Mouse (Mus musculus) monocyte, adult 2 months (primary cell): ENCODE measurements around the gene Zfp551.

ENCODE experiments used
- DNase-seq, 2 experiments: peaks; one replicate each; pipeline ENCODE4 v3.0.0; 2022; ENCODE audit warnings: low spot score in 2 of 2, low read depth in 1 of 2

The Zfp551 gene

GRCm38 (mm10) chr7:12422245-12422849 lies at the start of gene Zfp551:
Zfp551 (minus strand) TSS chr7:12422751.
- no peak for DNase-seq

DNA sequence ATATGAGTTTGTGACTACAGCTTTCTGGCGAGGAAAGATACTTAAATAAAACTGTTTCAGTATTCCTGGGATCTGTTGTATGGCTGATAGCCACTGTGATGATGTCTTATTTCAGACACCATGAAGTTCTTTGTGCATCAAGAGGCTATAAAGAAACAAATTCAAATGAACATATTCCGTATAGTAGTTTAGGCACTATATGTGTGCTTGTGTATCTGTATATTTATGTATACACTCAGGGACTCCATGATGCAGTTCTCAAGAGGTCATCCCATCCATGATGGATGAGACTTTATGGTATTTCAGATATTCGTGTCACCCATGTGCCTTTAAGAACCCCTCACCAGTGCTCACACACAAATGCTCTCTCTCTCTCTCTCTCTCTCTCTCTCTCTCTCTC lies 304 bp upstream of the Zfp551 start:
- no peak for DNase-seq

- DNase-seq, result no peak
These were observed 810 bp downstream of the Zfp551 start for GRCm38 (mm10) chr7:12421741-12422140.

DNA sequence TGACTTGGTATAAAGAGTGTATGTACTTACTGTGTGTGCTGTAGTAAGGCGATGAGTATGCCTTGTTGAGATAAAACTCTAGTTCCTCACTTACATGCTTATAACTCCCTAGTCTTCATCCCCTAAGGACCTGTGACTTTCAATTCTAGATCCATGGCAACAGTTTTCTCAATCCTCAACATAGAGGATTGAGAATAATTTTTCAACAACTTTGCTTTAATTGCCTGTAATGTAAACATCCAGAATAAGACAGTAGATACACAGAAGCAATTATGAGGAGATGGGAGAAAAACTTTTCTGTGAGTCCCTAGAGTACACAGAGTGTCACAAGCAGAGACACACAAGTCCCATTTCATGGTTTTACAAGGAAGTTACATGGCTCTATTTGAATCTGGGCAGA lies 53.4 kb downstream of the Zfp551 start, which contains the start of gene Vmn1r84:
Gene Vmn1r84, minus strand, starts transcription at position 101 of the 400 bp plus-strand sequence.
- no peak for DNase-seq
